In genomic region chr14:35192256-35192655, GRCm38 (mm10) we compare ENCODE assay signal across 19 mouse cellular contexts.
A peak's percentile ranks its signal among the peaks of the same experiment; 100 is the strongest.
DNase-seq lines count a peak whose midpoint lies in the region; ATAC-seq lines count a peak whose summit lies in the region.
"Had no signal": no experiment of that assay in that cellular context is flagged by ENCODE, and none has a peak within 500 bp of the region (broad histone marks: within the 10 kb centered on the region; RNA-seq: fewer than 3 reads in every experiment).

No protein-coding gene starts in this region.

- no peak overlapping the region for H3K4me2 ChIP-seq in hindbrain, embryonic 13.5 days
- H3K4me2 ChIP-seq in hindbrain, embryonic 12.5 days (replicated peaks) = no peak overlapping the region
- H3K4me2 ChIP-seq in midbrain, embryonic 13.5 days (replicated peaks) = no peak overlapping the region
- no peak overlapping the region for H3K4me2 ChIP-seq in midbrain, embryonic 11.5 days
- no peak overlapping the region for H3K4me2 ChIP-seq in neural tube, embryonic 14.5 days (ENCODE audit: low read depth, low read length)
- no peak overlapping the region for H3K4me2 ChIP-seq in neural tube, embryonic 15.5 days
- H3K4me2 ChIP-seq: forebrain, embryonic 15.5 days had no signal

- 0 out of 2 replicates have a peak overlapping the region, but pooled peaks have one; percentile 6 for H3K27ac ChIP-seq in hindbrain, embryonic 13.5 days
- H3K27ac ChIP-seq in hindbrain, embryonic 12.5 days = no peak overlapping the region
- peak overlapping the region; percentile 19; the same call in 1 of the 2 replicates for H3K27ac ChIP-seq in midbrain, embryonic 13.5 days
- no peak overlapping the region for H3K27ac ChIP-seq in midbrain, embryonic 11.5 days (ENCODE audit: low read depth, low read length)
- H3K27ac ChIP-seq in neural tube, embryonic 14.5 days (ENCODE audit: low read depth, low read length) = no peak overlapping the region
- H3K27ac ChIP-seq in neural tube, embryonic 15.5 days (replicated peaks) = no peak overlapping the region
- H3K27ac ChIP-seq: forebrain, embryonic 15.5 days; heart, embryonic 10.5 days had no signal

- H3K36me3 ChIP-seq in hindbrain, embryonic 13.5 days = no peaks in the 10 kb centered on the region
- no peaks in the 10 kb centered on the region for H3K36me3 ChIP-seq in hindbrain, embryonic 12.5 days
- H3K36me3 ChIP-seq in midbrain, embryonic 13.5 days = no peaks in the 10 kb centered on the region
- H3K36me3 ChIP-seq in midbrain, embryonic 11.5 days (ENCODE audit: control insufficient read depth, insufficient read depth, low read length) = no peaks in the 10 kb centered on the region
- H3K36me3 ChIP-seq in neural tube, embryonic 14.5 days (ENCODE audit: control insufficient read depth, insufficient read depth, low read length) = no peaks in the 10 kb centered on the region
- no peaks in the 10 kb centered on the region for H3K36me3 ChIP-seq in neural tube, embryonic 15.5 days
- H3K36me3 ChIP-seq: forebrain, embryonic 15.5 days; heart, embryonic 10.5 days had no signal

- peak; percentile 59; the same call in 1 of the 2 replicates for ATAC-seq in hindbrain, embryonic 13.5 days (ENCODE audit: low FRiP score)
- ATAC-seq in hindbrain, embryonic 12.5 days (ENCODE audit: low FRiP score) = no peak
- peak; percentile 69 for ATAC-seq in midbrain, embryonic 13.5 days
- ATAC-seq in midbrain, embryonic 11.5 days (ENCODE audit: low FRiP score) = no peak
- ATAC-seq in neural tube, embryonic 14.5 days (ENCODE audit: low read depth) = peak; percentile 47; the same call in 1 of the 2 replicates
- no peak for ATAC-seq in neural tube, embryonic 15.5 days (ENCODE audit: low FRiP score)
- ATAC-seq: forebrain, embryonic 15.5 days; inflammation-experienced regulatory T-cells, adult 6 months; intestine, postnatal 0 days had no signal

- peaks cover 15% of the 10 kb centered on the region for H3K4me1 ChIP-seq in hindbrain, embryonic 13.5 days (replicated peaks)
- no peaks in the 10 kb centered on the region for H3K4me1 ChIP-seq in hindbrain, embryonic 12.5 days
- H3K4me1 ChIP-seq in midbrain, embryonic 13.5 days (replicated peaks) = peaks cover 5% of the 10 kb centered on the region
- H3K4me1 ChIP-seq in midbrain, embryonic 11.5 days (ENCODE audit: control insufficient read depth, insufficient read depth, low read length) = no peaks in the 10 kb centered on the region
- H3K4me1 ChIP-seq in neural tube, embryonic 14.5 days (ENCODE audit: control insufficient read depth, insufficient read depth, low read length) = 0 out of 2 replicates have a peak, but pooled peaks cover 5% of the 10 kb centered on the region
- H3K4me1 ChIP-seq in neural tube, embryonic 15.5 days = peaks cover 10% of the 10 kb centered on the region; the same call in 1 of the 2 replicates
- H3K4me1 ChIP-seq: forebrain, embryonic 15.5 days; heart, embryonic 10.5 days had no signal

- 75% methylated on average over 6 of the region's 6 CpGs for WGBS in hindbrain, embryonic 13.5 days
- WGBS in hindbrain, embryonic 12.5 days = 78% methylated on average over 6 of the region's 6 CpGs
- 77% methylated on average over 6 of the region's 6 CpGs for WGBS in midbrain, embryonic 13.5 days
- 92% methylated on average over 6 of the region's 6 CpGs for WGBS in midbrain, embryonic 11.5 days
- 62% methylated on average over 6 of the region's 6 CpGs for WGBS in neural tube, embryonic 14.5 days
- 55% methylated on average over 6 of the region's 6 CpGs for WGBS in neural tube, embryonic 15.5 days

- H3K9ac ChIP-seq in hindbrain, embryonic 13.5 days = no peak overlapping the region
- H3K9ac ChIP-seq in hindbrain, embryonic 12.5 days = no peak overlapping the region
- H3K9ac ChIP-seq in midbrain, embryonic 13.5 days (replicated peaks) = no peak overlapping the region
- no peak overlapping the region for H3K9ac ChIP-seq in midbrain, embryonic 11.5 days (ENCODE audit: low read length)
- H3K9ac ChIP-seq in neural tube, embryonic 14.5 days (replicated peaks; ENCODE audit: low read depth, low read length) = no peak overlapping the region
- H3K9ac ChIP-seq in neural tube, embryonic 15.5 days (replicated peaks) = no peak overlapping the region
- H3K9ac ChIP-seq: forebrain, embryonic 15.5 days had no signal

- H3K4me3 ChIP-seq in hindbrain, embryonic 13.5 days = no peak overlapping the region
- no peak overlapping the region for H3K4me3 ChIP-seq in hindbrain, embryonic 12.5 days
- H3K4me3 ChIP-seq in midbrain, embryonic 13.5 days (replicated peaks) = no peak overlapping the region
- no peak overlapping the region for H3K4me3 ChIP-seq in midbrain, embryonic 11.5 days (ENCODE audit: low read depth, low read length)
- H3K4me3 ChIP-seq in neural tube, embryonic 14.5 days (ENCODE audit: low read depth, low read length) = no peak overlapping the region
- H3K4me3 ChIP-seq in neural tube, embryonic 15.5 days (replicated peaks) = no peak overlapping the region
- H3K4me3 ChIP-seq: forebrain, embryonic 15.5 days; heart, embryonic 10.5 days had no signal

- H3K27me3 ChIP-seq in hindbrain, embryonic 13.5 days = no peaks in the 10 kb centered on the region
- H3K27me3 ChIP-seq in hindbrain, embryonic 12.5 days = no peaks in the 10 kb centered on the region
- H3K27me3 ChIP-seq in midbrain, embryonic 13.5 days = no peaks in the 10 kb centered on the region
- no peaks in the 10 kb centered on the region for H3K27me3 ChIP-seq in midbrain, embryonic 11.5 days (ENCODE audit: control insufficient read depth, insufficient read depth, low read length)
- H3K27me3 ChIP-seq in neural tube, embryonic 14.5 days (ENCODE audit: control insufficient read depth, insufficient read depth, low read length) = no peaks in the 10 kb centered on the region
- no peaks in the 10 kb centered on the region for H3K27me3 ChIP-seq in neural tube, embryonic 15.5 days (replicated peaks)
- H3K27me3 ChIP-seq: forebrain, embryonic 15.5 days had no signal

- DNase-seq in midbrain, embryonic 11.5 days (ENCODE audit: low spot score, missing footprints) = no peak
- DNase-seq in right cerebral cortex, postnatal 36 days (ENCODE audit: low spot score in 2 of 2) = no peak
- DNase-seq: adrenal gland, adult 2 months; adrenal gland, postnatal 25 days; cerebellum, adult 2 months; cerebellum, postnatal 10 days; gastrocnemius, postnatal 10 days; heart, adult 18-20 months; heart, postnatal 10 days; heart, postnatal 4 days had no signal

- H3K9me3 ChIP-seq in hindbrain, embryonic 13.5 days = no peaks in the 10 kb centered on the region
- H3K9me3 ChIP-seq in hindbrain, embryonic 12.5 days (replicated peaks) = no peaks in the 10 kb centered on the region
- no peaks in the 10 kb centered on the region for H3K9me3 ChIP-seq in midbrain, embryonic 13.5 days
- H3K9me3 ChIP-seq in midbrain, embryonic 11.5 days (ENCODE audit: control insufficient read depth, low read length) = no peaks in the 10 kb centered on the region
- no peaks in the 10 kb centered on the region for H3K9me3 ChIP-seq in neural tube, embryonic 14.5 days (ENCODE audit: control insufficient read depth, low read length)
- no peaks in the 10 kb centered on the region for H3K9me3 ChIP-seq in neural tube, embryonic 15.5 days (replicated peaks)
- H3K9me3 ChIP-seq: forebrain, embryonic 15.5 days; heart, embryonic 10.5 days had no signal

Comparison
In these comparisons a context has a peak if more than half of its experiments do, and no peak if none do; other contexts are left out.
1. ATAC-seq: peak in hindbrain, embryonic 13.5 days (single experiment), midbrain, embryonic 13.5 days (single experiment) and neural tube, embryonic 14.5 days (single experiment); none in hindbrain, embryonic 12.5 days (single experiment), midbrain, embryonic 11.5 days (single experiment) and neural tube, embryonic 15.5 days (single experiment).
2. H3K27ac ChIP-seq: peak in hindbrain, embryonic 13.5 days (single experiment) and midbrain, embryonic 13.5 days (single experiment); none in hindbrain, embryonic 12.5 days (single experiment), midbrain, embryonic 11.5 days (single experiment), neural tube, embryonic 14.5 days (single experiment) and neural tube, embryonic 15.5 days (single experiment).